Mouse (Mus musculus) CH12.LX (cell line): Measurements from ENCODE around the gene Npr3. TPM values are rescaled to one million over a fixed set of nuclear protein-coding genes. Genes with fewer than 3 reads are reported as not detected.

ENCODE experiments used
- DNase-seq: peaks from one replicate; pipeline ENCODE4 v3.0.0-alpha.2; 2013; ENCODE audit errors: extremely low read depth
- H3K27ac ChIP-seq: 2 replicates; pipeline ENCODE4 v1.5.1; 2012; ENCODE audit warnings: low read depth, mild to moderate bottlenecking, control low read depth, moderate library complexity; ENCODE audit not compliant: insufficient read depth
- H3K27me3 ChIP-seq: replicated peaks from 2 replicates; pipeline ENCODE3; 2012; ENCODE audit warnings: inconsistent platforms
- H3K36me3 ChIP-seq, 2 experiments: replicated peaks in 1 of 2; 2 replicates each; pipeline versions ENCODE3 to v1.6.1; 2012; ENCODE audit warnings: inconsistent platforms in 1 of 2, low read length in 1 of 2, mild to moderate bottlenecking in 1 of 2, mixed read lengths in 1 of 2, moderate library complexity in 1 of 2; ENCODE audit not compliant: control insufficient read depth in 1 of 2, insufficient read depth in 1 of 2
- H3K4me1 ChIP-seq, 2 experiments: 2 replicates each; pipeline ENCODE4 v1.6.1; 2012; ENCODE audit warnings: inconsistent platforms in 1 of 2, moderate library complexity in 1 of 2; ENCODE audit not compliant: insufficient read depth in 2 of 2, control insufficient read depth in 1 of 2
- H3K4me2 ChIP-seq: 2 replicates; pipeline ENCODE4 v1.6.1; 2012; ENCODE audit warnings: low read depth, mild to moderate bottlenecking, control low read depth; ENCODE audit not compliant: poor library complexity, insufficient read depth, severe bottlenecking
- H3K4me3 ChIP-seq, 3 experiments: fragments of 150-350 bp in 1 of 3; sonication (generic) in 1 of 3; replicated peaks in 1 of 3; 2 replicates each; pipeline versions ENCODE3 to v1.5.1; 2011 to 2012; ENCODE audit warnings: low read depth in 2 of 3, low read length in 2 of 3, mild to moderate bottlenecking in 2 of 3, moderate library complexity in 2 of 3, control low read depth in 1 of 3, improper control_type of control experiment in 1 of 3, inconsistent platforms in 1 of 3, mixed read lengths in 1 of 3; ENCODE audit not compliant: poor library complexity in 1 of 3
- H3K79me2 ChIP-seq: replicated peaks from 2 replicates; pipeline ENCODE4 v1.6.1; 2012; ENCODE audit warnings: mild to moderate bottlenecking, moderate library complexity; ENCODE audit not compliant: control insufficient read depth, poor library complexity, insufficient read depth, severe bottlenecking; ENCODE audit errors: extremely low read depth
- H3K9ac ChIP-seq: 2 replicates; pipeline ENCODE4 v1.6.1; 2012; ENCODE audit warnings: low read depth, mild to moderate bottlenecking, control low read depth, moderate library complexity; ENCODE audit not compliant: insufficient read depth
- H3K9me3 ChIP-seq: replicated peaks from 2 replicates; pipeline ENCODE3; 2012; ENCODE audit warnings: low read length, inconsistent platforms, mixed read lengths
- CTCF ChIP-seq, 2 experiments: IDR thresholded peaks in 1 of 2; conservative IDR thresholded peaks in 1 of 2; 2 replicates each; pipeline ENCODE4 v1.5.1; 2011 to 2012; ENCODE audit warnings: low read depth in 2 of 2, low read length in 2 of 2, improper control_type of control experiment in 1 of 2, inconsistent platforms in 1 of 2, mild to moderate bottlenecking in 1 of 2, moderate library complexity in 1 of 2
- EP300 ChIP-seq: IDR thresholded peaks from 2 replicates; pipeline ENCODE4 v1.6.1; 2011; ENCODE audit warnings: low read length, improper control_type of control experiment
- ETS1 ChIP-seq: conservative IDR thresholded peaks from 2 replicates; pipeline ENCODE4 v1.6.1; 2012; ENCODE audit warnings: low read depth, mild to moderate bottlenecking, inconsistent platforms, low read length, improper control_type of control experiment, moderate library complexity
- JUN ChIP-seq: IDR thresholded peaks from 2 replicates; pipeline ENCODE4 v1.6.1; 2011; ENCODE audit warnings: low read depth, mild to moderate bottlenecking, low read length, improper control_type of control experiment, moderate library complexity; ENCODE audit not compliant: insufficient read depth
- KAT2A ChIP-seq: IDR thresholded peaks from 2 replicates; pipeline ENCODE4 v1.6.1; 2012; ENCODE audit warnings: low read length, improper control_type of control experiment, inconsistent platforms; ENCODE audit not compliant: insufficient replicate concordance
- MAX ChIP-seq: IDR thresholded peaks from 2 replicates; pipeline ENCODE4 v1.6.1; 2011; ENCODE audit warnings: low read length, improper control_type of control experiment
- MXI1 ChIP-seq: IDR thresholded peaks from 2 replicates; pipeline ENCODE4 v1.6.1; 2011; ENCODE audit warnings: mild to moderate bottlenecking, low read depth, low read length, improper control_type of control experiment
- MYC ChIP-seq: IDR thresholded peaks from 2 replicates; pipeline ENCODE4 v1.6.1; 2011; ENCODE audit warnings: low read depth, mild to moderate bottlenecking, improper control_type of control experiment, low read length
- PAX5 ChIP-seq: IDR thresholded peaks from 2 replicates; pipeline ENCODE4 v1.6.1; 2012; ENCODE audit warnings: low read length, inconsistent platforms, mixed read lengths
- POLR2AphosphoS2 ChIP-seq: IDR thresholded peaks from 2 replicates; pipeline ENCODE4 v1.6.1; 2011; ENCODE audit warnings: low read depth, low read length, improper control_type of control experiment
- RCOR1 ChIP-seq: conservative IDR thresholded peaks from 2 replicates; pipeline ENCODE4 v1.6.1; 2012; ENCODE audit warnings: low read depth, mild to moderate bottlenecking, inconsistent platforms, low read length, improper control_type of control experiment
- SIN3A ChIP-seq: IDR thresholded peaks from 2 replicates; pipeline ENCODE4 v1.6.1; 2012; ENCODE audit warnings: low read length, improper control_type of control experiment, inconsistent platforms
- SMC3 ChIP-seq: IDR thresholded peaks from 2 replicates; pipeline ENCODE4 v1.6.1; 2011; ENCODE audit warnings: low read depth, low read length, improper control_type of control experiment
- TBP ChIP-seq: conservative IDR thresholded peaks from 2 replicates; pipeline ENCODE4 v1.6.1; 2011; ENCODE audit warnings: low read depth, low read length, improper control_type of control experiment
- TCF12 ChIP-seq: IDR thresholded peaks from 2 replicates; pipeline ENCODE4 v1.6.1; 2014; ENCODE audit warnings: low read depth, mild to moderate bottlenecking, inconsistent platforms, low read length, improper control_type of control experiment
- USF1 ChIP-seq: IDR thresholded peaks from 2 replicates; pipeline ENCODE4 v1.6.1; 2014; ENCODE audit warnings: low read depth, mild to moderate bottlenecking, inconsistent platforms, low read length, improper control_type of control experiment
- dilution Hi-C: fragments of 300-500 bp; cut with MboI; formaldehyde crosslinking; loops from 2 replicates; pipeline ENCODE4 v1.14.3; 2020; ENCODE audit warnings: low sequenced_read_pairs; ENCODE audit not compliant: extremely low pct_unique_long_range_greater_than_20kb, extremely low pct_ligation_motif_present
- in situ Hi-C: fragments of 300-500 bp; cut with MboI; formaldehyde crosslinking; loops from 3 replicates; pipeline ENCODE4 v1.14.3; 2019; ENCODE audit warnings: low sequenced_read_pairs, low pct_ligation_motif_present, low pct_unique_long_range_greater_than_20kb, mixed read lengths
- polyA plus RNA-seq: library from polyadenylated mRNA; unstranded; fragments of >175 nt; gene quantifications from 2 replicates; pipeline ENCODE4 v1.2.1, GENCODE M21; 2012; ENCODE audit warnings: low read depth; ENCODE audit not compliant: insufficient read length
- total RNA-seq, 2 experiments: library from RNA; depleted of rRNA; stranded (reverse); fragments of 300-350 nt in 1 of 2; fragments of >200 nt in 1 of 2; gene quantifications; 2 replicates each; pipeline ENCODE4 v1.2.3; 2012 to 2014

The Npr3 gene
- total and polyA plus RNA-seq, 3 experiments = not detected

GRCm38 (mm10) chr15:11904043-11904847 lies 2.8 kb downstream of the Npr3 start:
- DNase-seq = no peak
- no peak overlapping the region for H3K27ac ChIP-seq
- H3K4me1 ChIP-seq = peaks cover 0 to 2% of the 10 kb centered on the region in 2 experiments; a peak in 1 of 4 replicates
- in situ Hi-C loops = no loop called here
- H3K9me3 ChIP-seq = peaks cover 12% of the 10 kb centered on the region
- H3K4me2 ChIP-seq = no peak overlapping the region
- H3K36me3 ChIP-seq = no peaks in the 10 kb centered on the region
- H3K27me3 ChIP-seq = no peaks in the 10 kb centered on the region
- dilution Hi-C loops = no loop called here
- no peaks in the 10 kb centered on the region for H3K79me2 ChIP-seq
- no peak for TF ChIP-seq CTCF (conservative IDR thresholded peaks at IDR 0.05 in 1 of 2, IDR thresholded peaks at IDR 0.05 in 1 of 2; ENCODE audit: low read depth in 2 of 2, low read length in 2 of 2)
- no peak for TF ChIP-seq KAT2A
- no peak for TF ChIP-seq EP300
- TF ChIP-seq MXI1 = no peak
- TF ChIP-seq MYC = no peak
- no peak for TF ChIP-seq TCF12
- no peak for TF ChIP-seq JUN
- no peak for TF ChIP-seq PAX5
- no peak for TF ChIP-seq MAX
- TF ChIP-seq SIN3A = no peak
- no peak for TF ChIP-seq USF1
- TF ChIP-seq SMC3 = no peak
- TF ChIP-seq ETS1 = no peak
- TF ChIP-seq TBP = no peak
- TF ChIP-seq, all 38 proteins: peak for 0
- Histone ChIP-seq H3K4me3 (no peak overlapping the region), H3K9ac (no peak overlapping the region)

- no peak overlapping the region for H3K4me2 ChIP-seq
- peaks cover 12% of the 10 kb centered on the region for H3K9me3 ChIP-seq
- in situ Hi-C loops (no loop called here), dilution Hi-C loops (no loop called here)
- H3K36me3 ChIP-seq = no peaks in the 10 kb centered on the region
- no peak overlapping the region for H3K9ac ChIP-seq
- no peak for TF ChIP-seq RCOR1
- TF ChIP-seq MYC = no peak
- no peak for TF ChIP-seq POLR2AphosphoS2
- no peak for TF ChIP-seq CTCF (conservative IDR thresholded peaks at IDR 0.05 in 1 of 2, IDR thresholded peaks at IDR 0.05 in 1 of 2; ENCODE audit: low read depth in 2 of 2, low read length in 2 of 2)
- no peak for DNase-seq
- H3K27me3 ChIP-seq = no peaks in the 10 kb centered on the region
- no peak overlapping the region for H3K27ac ChIP-seq
- H3K79me2 ChIP-seq = no peaks in the 10 kb centered on the region
- H3K4me1 ChIP-seq = peaks cover 0 to 2% of the 10 kb centered on the region in 2 experiments; a peak in 1 of 4 replicates
- no peak overlapping the region for H3K4me3 ChIP-seq
Measured at GRCm38 (mm10) chr15:11903196-11904042, 3.7 kb downstream of the Npr3 start.
